Mouse (Mus musculus) stomach, embryonic 15.5 days (tissue): ENCODE results near the gene Csnk2a2. TPM values are rescaled to one million over a fixed set of nuclear protein-coding genes. Genes with fewer than 3 reads are reported as not detected.

Experiments
- ATAC-seq: fragments of 200-750 bp; cut with Nextera tagmentation; 2 replicates; pipeline ENCODE4 v1.8.0; 2017; ENCODE audit warnings: low read depth, moderate number of reproducible peaks, moderate TSS enrichment; ENCODE audit not compliant: insufficient read depth, low FRiP score
- H3K27ac ChIP-seq: fragments of 300-500 bp; sonication (generic); 2 replicates; pipeline ENCODE4 v1.5.1; 2015; ENCODE audit warnings: mild to moderate bottlenecking, inconsistent platforms
- H3K27me3 ChIP-seq: fragments of 300-500 bp; sonication (generic); replicated peaks from 2 replicates; pipeline ENCODE4 v1.6.1; 2015; ENCODE audit warnings: inconsistent platforms
- H3K36me3 ChIP-seq: fragments of 300-500 bp; sonication (generic); 2 replicates; pipeline ENCODE4 v1.6.1; 2015; ENCODE audit warnings: inconsistent platforms
- H3K4me1 ChIP-seq: fragments of 300-500 bp; sonication (generic); 2 replicates; pipeline ENCODE4 v1.6.1; 2015; ENCODE audit warnings: inconsistent platforms
- H3K4me2 ChIP-seq: fragments of 300-500 bp; sonication (generic); 2 replicates; pipeline ENCODE4 v1.6.1; 2015; ENCODE audit warnings: mild to moderate bottlenecking, inconsistent platforms
- H3K4me3 ChIP-seq: fragments of 300-500 bp; sonication (generic); replicated peaks from 2 replicates; pipeline ENCODE4 v1.5.1; 2015; ENCODE audit warnings: inconsistent platforms
- H3K9ac ChIP-seq: fragments of 300-500 bp; sonication (generic); 2 replicates; pipeline ENCODE4 v1.6.1; 2015; ENCODE audit warnings: inconsistent platforms
- H3K9me3 ChIP-seq: fragments of 300-500 bp; sonication (generic); 2 replicates; pipeline ENCODE4 v1.6.1; 2016; ENCODE audit warnings: inconsistent platforms
- WGBS: fragments of 180-500 bp; shearing (Covaris S2); methylation state at CpG from one replicate; pipeline ENCODE4 v1.1.7; 2015; 5-methylcytosine and 5-hydroxymethylcytosine counted together
- polyA plus RNA-seq: library from polyadenylated mRNA; unstranded; fragments of >200 nt; fragmentation: Nextera tagmentation; extraction: Ambion mirVana; gene quantifications from 2 replicates; pipeline ENCODE4 v1.2.1, GENCODE M21; 2015

Csnk2a2 gene
- polyA plus RNA-seq, 1 experiment from 2014 or later = 11.1 TPM

- ATAC-seq = no peak
- Histone ChIP-seq H3K27ac (no peak overlapping the region), H3K27me3 (no peaks in the 10 kb centered on the region), H3K4me1 (peaks cover 13% of the 10 kb centered on the region; the same call in 1 of the 2 replicates), H3K9ac (no peak overlapping the region), H3K4me3 (no peak overlapping the region), H3K4me2 (no peak overlapping the region), H3K36me3 (no peaks in the 10 kb centered on the region), H3K9me3 (no peaks in the 10 kb centered on the region)
- WGBS = 68% methylated on average over 9 of the region's 9 CpGs
Observed at GRCm38 (mm10) chr8:95399131-95399530, 90.7 kb downstream of the Csnk2a2 start.

GRCm38 (mm10) chr8:95397201-95397600 lies 92.6 kb downstream of the Csnk2a2 start:
- ATAC-seq = no peak
- WGBS = 52% methylated on average over 5 of the region's 5 CpGs
- H3K27me3 ChIP-seq = no peaks in the 10 kb centered on the region

GRCm38 (mm10) chr8:95396752-95397151 lies 93.1 kb downstream of the Csnk2a2 start:
- no peak for ATAC-seq
- H3K36me3 ChIP-seq = no peaks in the 10 kb centered on the region
- no peak overlapping the region for H3K4me2 ChIP-seq
- H3K9ac ChIP-seq = no peak overlapping the region
- no peaks in the 10 kb centered on the region for H3K9me3 ChIP-seq
- H3K4me1 ChIP-seq = peaks cover 13% of the 10 kb centered on the region; the same call in 1 of the 2 replicates
- peak overlapping the region; percentile 54; the same call in 1 of the 2 replicates for H3K27ac ChIP-seq
- H3K4me3 ChIP-seq = no peak overlapping the region
- 49% methylated on average over 11 of the region's 11 CpGs for WGBS
- H3K27me3 ChIP-seq = no peaks in the 10 kb centered on the region

More at GRCm38 (mm10) chr8:95397201-95397600, 92.6 kb downstream of the Csnk2a2 start:
- Histone ChIP-seq H3K36me3 (no peaks in the 10 kb centered on the region), H3K9me3 (no peaks in the 10 kb centered on the region), H3K9ac (no peak overlapping the region), H3K4me3 (no peak overlapping the region), H3K27ac (no peak overlapping the region; the same call in 1 of the 2 replicates), H3K4me2 (no peak overlapping the region), H3K4me1 (peaks cover 13% of the 10 kb centered on the region; the same call in 1 of the 2 replicates)

Other genes starting within 250 kb of the Csnk2a2 start
- gene Cngb1, start 183.5 kb downstream of the Csnk2a2 start, polyA plus RNA-seq = 0.59 and 1.1 TPM in 2 replicates
- 0.23 and 0.48 TPM in 2 replicates for gene Tepp, start 179.5 kb downstream of the Csnk2a2 start, polyA plus RNA-seq
- gene Zfp319, start 158.1 kb downstream of the Csnk2a2 start, polyA plus RNA-seq = 6.2 and 7.2 TPM in 2 replicates
- 36.1 and 38.5 TPM in 2 replicates for gene Usb1, start 157.8 kb downstream of the Csnk2a2 start, polyA plus RNA-seq
- gene Mmp15, start 137.8 kb downstream of the Csnk2a2 start, polyA plus RNA-seq = 17.0 and 20.0 TPM in 2 replicates
- 134 and 140 TPM in 2 replicates for gene Cfap20, start 55.2 kb downstream of the Csnk2a2 start, polyA plus RNA-seq
- 0.13 and 0.21 TPM in 2 replicates for gene Ccdc113, start 44.0 kb upstream of the Csnk2a2 start, polyA plus RNA-seq
- not detected in 2 replicates for gene Prss54, start 86.3 kb upstream of the Csnk2a2 start, polyA plus RNA-seq
- 16.4 and 17.7 TPM in 2 replicates for gene Gins3, start 143.4 kb upstream of the Csnk2a2 start, polyA plus RNA-seq
- gene Ndrg4, start 186.9 kb upstream of the Csnk2a2 start, polyA plus RNA-seq = 16.7 and 17.5 TPM in 2 replicates
- gene Setd6, start 225.8 kb upstream of the Csnk2a2 start, polyA plus RNA-seq = 20.9 and 23.8 TPM in 2 replicates